Mouse (Mus musculus) midbrain, embryonic 11.5 days (tissue): ENCODE measurements around the gene Hormad2. TPM values are rescaled to one million over a fixed set of nuclear protein-coding genes. Genes with fewer than 3 reads are reported as not detected.

Experiments used
- ATAC-seq: fragments of 200-750 bp; cut with Nextera tagmentation; 2 replicates; pipeline ENCODE4 v1.8.0; 2017; ENCODE audit warnings: moderate TSS enrichment, moderate library complexity; ENCODE audit not compliant: low FRiP score
- DNase-seq: peaks from one replicate; pipeline ENCODE4 v3.0.0; 2015; ENCODE audit warnings: low spot score; ENCODE audit errors: missing footprints
- H3K27ac ChIP-seq: fragments of 300-500 bp; sonication (generic); 2 replicates; pipeline ENCODE4 v1.5.1; 2014; ENCODE audit warnings: low read depth, low read length
- H3K27me3 ChIP-seq: fragments of 300-500 bp; sonication (generic); 2 replicates; pipeline ENCODE4 v1.6.1; 2014; ENCODE audit warnings: mild to moderate bottlenecking, low read length, moderate library complexity, mixed read lengths; ENCODE audit not compliant: control insufficient read depth, insufficient read depth
- H3K36me3 ChIP-seq: fragments of 300-500 bp; sonication (generic); 2 replicates; pipeline ENCODE4 v1.6.1; 2014; ENCODE audit warnings: mild to moderate bottlenecking, low read length, moderate library complexity, mixed read lengths; ENCODE audit not compliant: control insufficient read depth, insufficient read depth
- H3K4me1 ChIP-seq: fragments of 300-500 bp; sonication (generic); 2 replicates; pipeline ENCODE4 v1.6.1; 2014; ENCODE audit warnings: low read length; ENCODE audit not compliant: control insufficient read depth, insufficient read depth
- H3K4me2 ChIP-seq: fragments of 300-500 bp; sonication (generic); 2 replicates; pipeline ENCODE4 v1.6.1; 2014; ENCODE audit warnings: mild to moderate bottlenecking, moderate library complexity
- H3K4me3 ChIP-seq: fragments of 300-500 bp; sonication (generic); 2 replicates; pipeline ENCODE4 v1.5.1; 2014; ENCODE audit warnings: low read depth, low read length
- H3K9ac ChIP-seq: fragments of 300-500 bp; sonication (generic); 2 replicates; pipeline ENCODE4 v1.6.1; 2014; ENCODE audit warnings: low read length
- H3K9me3 ChIP-seq: fragments of 300-500 bp; sonication (generic); 2 replicates; pipeline ENCODE4 v1.6.1; 2016; ENCODE audit warnings: low read length; ENCODE audit not compliant: control insufficient read depth
- whole genome bisulfite sequencing: fragments of 180-500 bp; shearing (Covaris S2); extraction: QIAGEN DNeasy Blood & Tissue Kit; methylation state at CpG from one replicate; pipeline ENCODE4 v1.1.7; 2014; 5-methylcytosine and 5-hydroxymethylcytosine counted together
- polyA plus RNA-seq: library from polyadenylated mRNA; unstranded; fragments of >200 nt; fragmentation: Nextera tagmentation; extraction: Ambion mirVana; gene quantifications from 2 replicates; pipeline ENCODE4 v1.2.1, GENCODE M21; 2014

Gene Hormad2
- polyA plus RNA-seq, 1 experiment from 2014 or later, result 0.07 TPM

DNA sequence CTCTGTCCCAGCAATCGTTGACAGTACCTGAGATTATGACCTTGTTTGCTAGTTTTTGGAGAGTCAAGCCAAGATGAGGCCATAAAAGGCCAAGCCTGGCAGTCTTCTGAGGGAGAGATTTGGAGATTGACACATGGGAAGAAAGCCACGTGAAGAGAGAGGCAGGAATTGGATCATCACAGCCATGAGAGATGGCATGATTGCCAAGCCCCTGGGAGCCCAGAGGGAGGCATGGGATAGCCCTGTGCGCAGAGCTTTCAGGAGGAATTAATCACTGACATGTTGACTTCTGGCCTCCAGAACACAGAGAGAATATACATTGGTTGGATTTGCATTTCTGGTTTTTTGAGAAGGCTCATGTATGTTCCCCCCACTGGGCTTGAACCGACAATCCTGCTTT is 136.7 kb downstream of the Hormad2 start:
- H3K4me1 ChIP-seq, result peaks cover 4% of the 10 kb centered on the region; the same call in 1 of the 2 replicates
- H3K27me3 ChIP-seq, result no peaks in the 10 kb centered on the region
- no peak overlapping the region for H3K27ac ChIP-seq
- DNase-seq, result no peak
- no peak overlapping the region for H3K4me3 ChIP-seq
- 78% methylated on average over 4 of the region's 4 CpGs for WGBS
- H3K9me3 ChIP-seq, result no peaks in the 10 kb centered on the region
- H3K36me3 ChIP-seq, result no peaks in the 10 kb centered on the region
- no peak overlapping the region for H3K4me2 ChIP-seq
- no peak for ATAC-seq
- no peak overlapping the region for H3K9ac ChIP-seq

DNA sequence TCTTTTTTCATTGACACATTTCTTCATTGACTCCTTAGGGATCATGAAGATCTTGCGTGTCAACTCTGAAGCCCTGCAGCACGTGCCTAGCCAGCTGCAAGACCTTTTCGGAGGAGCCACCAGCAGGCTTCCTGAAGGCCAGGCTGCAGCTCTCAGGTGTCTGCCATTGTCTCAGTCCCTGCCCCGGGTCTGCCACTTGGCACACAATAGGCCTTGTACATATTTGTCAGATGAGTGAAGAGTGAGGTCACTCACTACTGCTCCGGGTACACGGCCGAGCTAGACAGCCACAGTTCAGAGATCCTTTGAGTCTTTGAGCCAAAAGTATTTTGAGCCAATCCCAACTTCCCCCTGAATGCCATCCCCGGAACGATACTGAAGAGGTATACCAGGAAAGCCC is 137.9 kb downstream of the Hormad2 start:
- ATAC-seq (no peak), DNase-seq (no peak)
- WGBS, result 56% methylated on average over 9 of the region's 9 CpGs
- Histone ChIP-seq H3K4me3 (no peak overlapping the region), H3K4me2 (no peak overlapping the region), H3K27ac (no peak overlapping the region), H3K9ac (no peak overlapping the region), H3K9me3 (no peaks in the 10 kb centered on the region), H3K36me3 (no peaks in the 10 kb centered on the region), H3K4me1 (peaks cover 4% of the 10 kb centered on the region; the same call in 1 of the 2 replicates), H3K27me3 (no peaks in the 10 kb centered on the region)

GRCm38 (mm10) chr11:4302363-4302913 is 138.5 kb downstream of the Hormad2 start:
- ATAC-seq, result no peak
- Histone ChIP-seq H3K9me3 (no peaks in the 10 kb centered on the region), H3K9ac (peak overlapping the region; percentile 21; the same call in 1 of the 2 replicates), H3K4me1 (peaks cover 4% of the 10 kb centered on the region; the same call in 1 of the 2 replicates), H3K4me3 (no peak overlapping the region), H3K36me3 (no peaks in the 10 kb centered on the region), H3K27me3 (no peaks in the 10 kb centered on the region), H3K27ac (no peak overlapping the region), H3K4me2 (no peak overlapping the region)
- WGBS, result 19% methylated on average over 5 of the region's 5 CpGs
- DNase-seq, result no peak

GRCm38 (mm10) chr11:4300683-4301082 is 140.2 kb downstream of the Hormad2 start:
- Histone ChIP-seq H3K27ac (no peak overlapping the region), H3K4me2 (no peak overlapping the region), H3K4me3 (no peak overlapping the region), H3K4me1 (peaks cover 4% of the 10 kb centered on the region; the same call in 1 of the 2 replicates), H3K9me3 (no peaks in the 10 kb centered on the region), H3K9ac (no peak overlapping the region), H3K36me3 (no peaks in the 10 kb centered on the region), H3K27me3 (no peaks in the 10 kb centered on the region)
- ATAC-seq, result no peak
- DNase-seq, result no peak
- WGBS, result 83% methylated on average over 3 of the region's 3 CpGs

DNA sequence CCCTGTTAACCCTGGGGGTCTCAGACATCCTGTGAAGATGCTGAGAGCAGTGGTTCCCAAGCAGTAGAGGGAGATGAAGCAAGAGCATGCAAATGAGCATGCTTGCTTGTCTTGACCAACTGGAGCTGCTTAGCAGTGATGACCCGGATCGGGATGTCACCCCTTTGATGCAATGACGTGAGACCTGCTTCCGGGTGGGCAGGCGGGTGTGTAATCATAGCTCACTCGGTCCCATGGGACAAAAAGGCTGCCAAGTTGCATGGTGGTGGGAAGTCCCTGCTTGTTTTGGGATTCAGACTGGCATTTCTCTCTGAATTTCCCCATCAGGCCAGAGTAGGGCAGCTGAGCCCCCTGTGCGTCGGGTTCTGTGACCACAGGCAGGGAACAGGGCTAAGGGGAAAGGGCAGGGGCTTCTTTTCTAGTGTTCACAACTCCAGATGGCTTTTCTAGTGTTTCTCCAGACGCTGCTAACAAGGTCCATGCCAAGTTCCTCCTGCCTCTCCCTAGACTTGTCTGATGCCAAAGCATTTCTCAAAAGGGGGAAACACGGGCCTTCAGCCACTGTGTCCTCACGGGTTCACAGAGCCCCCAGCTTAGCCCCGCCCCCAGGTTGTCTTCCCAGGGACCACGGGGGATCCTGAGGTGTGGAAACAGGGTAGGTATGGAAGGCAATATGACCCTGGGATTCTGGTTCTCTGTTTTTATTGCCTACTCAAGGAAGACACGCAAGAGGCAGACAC is 141.0 kb downstream of the Hormad2 start:
- Histone ChIP-seq H3K4me1 (peaks cover 4% of the 10 kb centered on the region; the same call in 1 of the 2 replicates), H3K4me3 (no peak overlapping the region), H3K9me3 (no peaks in the 10 kb centered on the region), H3K4me2 (no peak overlapping the region), H3K27me3 (no peaks in the 10 kb centered on the region), H3K9ac (no peak overlapping the region), H3K36me3 (no peaks in the 10 kb centered on the region), H3K27ac (no peak overlapping the region)
- ATAC-seq (no peak), DNase-seq (no peak)
- WGBS, result 83% methylated on average over 14 of the region's 14 CpGs

DNA sequence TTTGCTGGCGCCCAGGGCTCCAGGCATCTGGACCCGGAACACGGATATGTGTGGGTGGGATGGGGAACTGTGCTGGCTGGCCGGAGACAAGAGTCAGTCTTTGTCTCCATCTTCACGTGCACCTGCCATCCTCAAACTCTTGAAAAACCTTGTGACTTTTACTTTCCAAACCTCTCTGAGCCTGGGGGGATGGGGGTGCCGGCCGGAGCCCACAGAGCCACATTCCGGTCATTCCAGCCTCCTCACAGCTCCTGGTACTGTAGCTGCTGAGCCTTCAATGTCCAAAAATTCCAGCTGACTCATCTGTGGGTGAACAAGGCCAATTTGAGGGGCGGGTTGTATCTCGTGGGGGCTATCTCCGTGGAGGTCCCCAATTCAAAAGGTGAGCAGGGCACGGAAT is 141.7 kb downstream of the Hormad2 start:
- 54% methylated on average over 12 of the region's 12 CpGs for WGBS
- Histone ChIP-seq H3K4me2 (no peak overlapping the region), H3K9ac (no peak overlapping the region), H3K36me3 (no peaks in the 10 kb centered on the region), H3K27ac (no peak overlapping the region), H3K4me3 (no peak overlapping the region), H3K4me1 (peaks cover 4% of the 10 kb centered on the region; the same call in 1 of the 2 replicates), H3K9me3 (no peaks in the 10 kb centered on the region), H3K27me3 (no peaks in the 10 kb centered on the region)
- DNase-seq (no peak), ATAC-seq (no peak)

DNA sequence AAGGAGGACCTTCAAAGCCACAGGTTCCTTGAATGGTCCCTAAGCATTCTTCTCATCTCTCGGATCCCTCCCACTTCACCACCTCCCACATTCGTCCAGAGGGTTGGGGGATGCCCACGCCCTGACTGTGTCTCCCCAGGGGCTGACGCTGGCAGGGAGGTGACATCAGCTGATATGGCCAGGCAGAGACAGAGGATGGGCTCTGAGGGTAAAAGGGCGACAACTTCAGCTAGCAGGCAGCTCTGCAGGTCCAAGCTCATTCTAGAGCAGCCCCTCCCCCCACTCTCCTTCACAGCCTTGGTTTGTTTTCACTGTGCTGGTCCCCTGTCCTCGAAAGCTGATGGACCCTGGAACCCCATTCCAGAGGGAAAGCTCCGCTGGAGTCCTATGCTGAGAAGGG is 142.3 kb downstream of the Hormad2 start:
- DNase-seq (no peak), ATAC-seq (no peak)
- 43% methylated on average over 7 of the region's 7 CpGs for WGBS
- Histone ChIP-seq H3K4me2 (no peak overlapping the region), H3K27ac (no peak overlapping the region), H3K9ac (no peak overlapping the region), H3K4me1 (peaks cover 4% of the 10 kb centered on the region; the same call in 1 of the 2 replicates), H3K9me3 (no peaks in the 10 kb centered on the region), H3K4me3 (no peak overlapping the region), H3K36me3 (no peaks in the 10 kb centered on the region), H3K27me3 (no peaks in the 10 kb centered on the region)

DNA sequence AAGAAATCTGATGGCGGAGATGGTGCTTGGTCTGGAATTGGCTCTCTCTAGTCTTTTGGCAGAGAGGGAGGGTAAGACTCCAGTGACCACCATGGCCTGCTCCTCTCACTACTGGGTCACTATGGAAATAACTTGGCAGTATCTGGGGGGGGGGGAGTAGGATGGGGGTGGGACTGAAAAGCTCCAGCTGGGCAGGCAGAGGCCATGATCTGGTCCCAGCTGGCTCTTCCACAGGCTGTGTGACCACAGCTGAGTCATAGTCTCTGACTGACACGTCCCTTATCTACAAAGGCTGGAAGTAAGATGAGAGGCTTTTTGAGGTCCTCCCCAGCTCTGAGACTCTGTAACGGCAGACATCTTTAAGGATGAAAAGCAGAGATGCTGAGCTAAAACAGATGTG is 143.2 kb downstream of the Hormad2 start:
- Histone ChIP-seq H3K27ac (no peak overlapping the region), H3K4me1 (peaks cover 4% of the 10 kb centered on the region; the same call in 1 of the 2 replicates), H3K9ac (no peak overlapping the region), H3K9me3 (no peaks in the 10 kb centered on the region), H3K27me3 (no peaks in the 10 kb centered on the region), H3K4me2 (no peak overlapping the region), H3K36me3 (no peaks in the 10 kb centered on the region), H3K4me3 (no peak overlapping the region)
- 88% methylated on average over 3 of the region's 3 CpGs for WGBS
- ATAC-seq (no peak), DNase-seq (no peak)

GRCm38 (mm10) chr11:4296610-4297275 is 144.2 kb downstream of the Hormad2 start:
- ATAC-seq (no peak), DNase-seq (no peak)
- no peaks in the 10 kb centered on the region for H3K36me3 ChIP-seq

More at GRCm38 (mm10) chr11:4296610-4297275, 144.2 kb downstream of the Hormad2 start:
- H3K9ac ChIP-seq, result no peak overlapping the region
- H3K4me2 ChIP-seq, result no peak overlapping the region
- H3K4me1 ChIP-seq, result no peaks in the 10 kb centered on the region
- 75% methylated on average over 10 of the region's 10 CpGs for WGBS
- H3K4me3 ChIP-seq, result no peak overlapping the region
- H3K9me3 ChIP-seq, result no peaks in the 10 kb centered on the region
- no peak overlapping the region for H3K27ac ChIP-seq
- H3K27me3 ChIP-seq, result no peaks in the 10 kb centered on the region
